Mouse (Mus musculus) embryonic facial prominence, embryonic 11.5 days (tissue): ENCODE data around the gene Kpna1. TPM values are rescaled to one million over a fixed set of nuclear protein-coding genes. Genes with fewer than 3 reads are reported as not detected.

Experiments used
- ATAC-seq: fragments of 200-750 bp; cut with Nextera tagmentation; replicated peaks from 2 replicates; pipeline ENCODE4 v1.8.0; 2017; ENCODE audit warnings: low read depth; ENCODE audit not compliant: insufficient number of reproducible peaks, low FRiP score, low TSS enrichment
- DNase-seq: peaks from one replicate; pipeline ENCODE4 v3.0.0-alpha.2; 2015; ENCODE audit warnings: low spot score
- H3K27ac ChIP-seq: fragments of 300-500 bp; sonication (generic); replicated peaks from 2 replicates; pipeline ENCODE4 v1.5.1; 2014; ENCODE audit warnings: mild to moderate bottlenecking, low read depth, low read length, control low read depth
- H3K27me3 ChIP-seq: fragments of 300-500 bp; sonication (generic); 2 replicates; pipeline ENCODE4 v1.6.1; 2014; ENCODE audit warnings: mild to moderate bottlenecking, low read length, moderate library complexity, mixed read lengths; ENCODE audit not compliant: control insufficient read depth, insufficient read depth
- H3K36me3 ChIP-seq: fragments of 300-500 bp; sonication (generic); replicated peaks from 2 replicates; pipeline ENCODE4 v1.6.1; 2014; ENCODE audit warnings: low read depth, mild to moderate bottlenecking, low read length, moderate library complexity, mixed read lengths; ENCODE audit not compliant: control insufficient read depth, insufficient read depth
- H3K4me1 ChIP-seq: fragments of 300-500 bp; sonication (generic); 2 replicates; pipeline ENCODE4 v1.6.1; 2014; ENCODE audit warnings: low read length, mixed read lengths; ENCODE audit not compliant: control insufficient read depth, insufficient read depth
- H3K4me2 ChIP-seq: fragments of 300-500 bp; sonication (generic); 2 replicates; pipeline ENCODE4 v1.6.1; 2014; ENCODE audit warnings: low read depth, mild to moderate bottlenecking, control low read depth, low read length, moderate library complexity
- H3K4me3 ChIP-seq: fragments of 300-500 bp; sonication (generic); 2 replicates; pipeline ENCODE4 v1.5.1; 2014; ENCODE audit warnings: low read depth, low read length, control low read depth
- H3K9ac ChIP-seq: fragments of 300-500 bp; sonication (generic); replicated peaks from 2 replicates; pipeline ENCODE4 v1.6.1; 2014; ENCODE audit warnings: mild to moderate bottlenecking, control low read depth, low read length
- H3K9me3 ChIP-seq: fragments of 300-500 bp; sonication (generic); replicated peaks from 2 replicates; pipeline ENCODE4 v1.6.1; 2016; ENCODE audit warnings: mild to moderate bottlenecking, low read length, inconsistent platforms, mixed read lengths; ENCODE audit not compliant: control insufficient read depth
- WGBS: fragments of 180-500 bp; shearing (Covaris S2); extraction: QIAGEN DNeasy Blood & Tissue Kit; methylation state at CpG from one replicate; pipeline ENCODE4 v1.1.7; 2014; 5-methylcytosine and 5-hydroxymethylcytosine counted together
- polyA plus RNA-seq: library from polyadenylated mRNA; unstranded; fragments of >200 nt; fragmentation: Nextera tagmentation; extraction: Ambion mirVana; gene quantifications from 2 replicates; pipeline ENCODE4 v1.2.1, GENCODE M21; 2014

Kpna1 gene
- polyA plus RNA-seq, 1 experiment from 2014 or later: 78.9 TPM

DNA sequence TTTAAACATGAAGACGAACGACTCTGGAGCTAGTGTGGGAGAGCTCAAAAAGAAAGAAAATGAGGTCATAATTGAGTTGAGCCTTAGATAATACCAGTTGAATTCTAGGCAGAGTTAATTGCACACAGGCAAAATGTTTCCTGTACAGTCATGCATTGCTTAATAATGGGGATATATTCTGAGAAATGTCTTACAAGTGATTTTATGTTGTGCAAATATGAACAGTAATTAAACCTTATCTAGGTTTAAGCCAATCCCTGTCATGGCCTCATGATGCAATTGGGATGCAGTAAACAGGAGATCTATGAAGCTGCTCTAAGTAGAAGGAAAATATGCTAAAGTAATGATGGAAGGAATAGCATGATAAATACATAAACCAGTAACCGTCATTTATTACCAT is 96.2 kb downstream of the Kpna1 start:
- ATAC-seq: no peak
- Histone ChIP-seq H3K4me2 (no peak overlapping the region), H3K4me1 (no peaks in the 10 kb centered on the region), H3K9ac (no peak overlapping the region), H3K27me3 (no peaks in the 10 kb centered on the region), H3K4me3 (no peak overlapping the region), H3K27ac (no peak overlapping the region), H3K9me3 (no peaks in the 10 kb centered on the region), H3K36me3 (no peaks in the 10 kb centered on the region)
- DNase-seq: no peak
- 90% methylated on average over 3 of the region's 3 CpGs for WGBS

- DNase-seq: no peak
- Histone ChIP-seq H3K9ac (no peak overlapping the region), H3K4me3 (no peak overlapping the region), H3K4me2 (no peak overlapping the region), H3K36me3 (no peaks in the 10 kb centered on the region), H3K27ac (no peak overlapping the region), H3K9me3 (no peaks in the 10 kb centered on the region), H3K4me1 (no peaks in the 10 kb centered on the region), H3K27me3 (no peaks in the 10 kb centered on the region)
- ATAC-seq: no peak
- WGBS: 93% methylated on average over 3 of the region's 3 CpGs
Measured at GRCm38 (mm10) chr16:36079916-36080315, 101.4 kb downstream of the Kpna1 start.

Other genes with a start within 250 kb of the Kpna1 start
- 16.4 and 16.7 TPM in 2 replicates for gene Dirc2, start 209.4 kb upstream of the Kpna1 start, polyA plus RNA-seq
- gene Hspbap1, start 208.4 kb upstream of the Kpna1 start, polyA plus RNA-seq: 26.9 and 27.4 TPM in 2 replicates
- 0.29 and 0.45 TPM in 2 replicates for gene Parp14, start 107.2 kb upstream of the Kpna1 start, polyA plus RNA-seq
- 2.7 and 3.2 TPM in 2 replicates for gene Parp9, start 40.3 kb upstream of the Kpna1 start, polyA plus RNA-seq
- gene Dtx3l, start 39.6 kb upstream of the Kpna1 start, polyA plus RNA-seq: 3.1 and 3.7 TPM in 2 replicates
- 14.0 and 16.7 TPM in 2 replicates for gene Wdr5b, start 62.4 kb downstream of the Kpna1 start, polyA plus RNA-seq
- 339 and 341 TPM in 2 replicates for gene Fam162a, start 92.8 kb downstream of the Kpna1 start, polyA plus RNA-seq
- gene Ccdc58, start 92.9 kb downstream of the Kpna1 start, polyA plus RNA-seq: 104 and 113 TPM in 2 replicates
- not detected in 2 replicates for gene Csta1, start 152.5 kb downstream of the Kpna1 start, polyA plus RNA-seq
- not detected in 2 replicates for gene Stfa2l1, start 178.1 kb downstream of the Kpna1 start, polyA plus RNA-seq
- 1.6 and 2.3 TPM in 2 replicates for gene Gm5483, start 205.5 kb downstream of the Kpna1 start, polyA plus RNA-seq
- not detected in 2 replicates for gene Gm5416, start 231.7 kb downstream of the Kpna1 start, polyA plus RNA-seq
- not detected in 2 replicates for gene 2010005H15Rik, start 242.7 kb downstream of the Kpna1 start, polyA plus RNA-seq